Mouse (Mus musculus): ENCODE data around the gene Ripor3. TPM values are rescaled to one million over a fixed set of nuclear protein-coding genes. Genes with fewer than 3 reads are reported as not detected.

Gene Ripor3
- polyA plus RNA-seq, 3 experiments from 2014 or later, result 0.16 to 0.49 (median 0.33) TPM

- no peak for ATAC-seq
Measured at GRCm38 (mm10) chr2:168028376-168028775, 18.0 kb upstream of the Ripor3 start.

- ATAC-seq, result no peak
Measured at GRCm38 (mm10) chr2:168026467-168026866, 16.0 kb upstream of the Ripor3 start.

- no peak for ATAC-seq
Measured at GRCm38 (mm10) chr2:168025882-168026281, 15.5 kb upstream of the Ripor3 start.

- ATAC-seq, result no peak
Measured at GRCm38 (mm10) chr2:168025174-168025573, 14.8 kb upstream of the Ripor3 start.

GRCm38 (mm10) chr2:168023763-168024402, 13.5 kb upstream of the Ripor3 start:
- ATAC-seq, result no peak

GRCm38 (mm10) chr2:168019201-168019715, 8.8 kb upstream of the Ripor3 start:
- ATAC-seq, result no peak

- peak; percentile 35 for ATAC-seq
Measured at GRCm38 (mm10) chr2:168016951-168017391, 6.6 kb upstream of the Ripor3 start.

- ATAC-seq, result no peak
Measured at GRCm38 (mm10) chr2:168010893-168011292, 475 bp upstream of the Ripor3 start.

- ATAC-seq, result no peak
Measured at GRCm38 (mm10) chr2:168008132-168008531, 2.3 kb downstream of the Ripor3 start.

- no peak for ATAC-seq
Measured at GRCm38 (mm10) chr2:168006489-168006888, 3.9 kb downstream of the Ripor3 start.

- no peak for ATAC-seq
Measured at GRCm38 (mm10) chr2:168005616-168006015, 4.8 kb downstream of the Ripor3 start.

GRCm38 (mm10) chr2:168005005-168005404, 5.4 kb downstream of the Ripor3 start:
- no peak for ATAC-seq

- no peak for ATAC-seq
Measured at GRCm38 (mm10) chr2:168004369-168004768, 6.0 kb downstream of the Ripor3 start.

GRCm38 (mm10) chr2:168003431-168003830, 7.0 kb downstream of the Ripor3 start:
- no peak for ATAC-seq

- no peak for ATAC-seq
Measured at GRCm38 (mm10) chr2:168002884-168003283, 7.5 kb downstream of the Ripor3 start.

- ATAC-seq, result no peak
Measured at GRCm38 (mm10) chr2:168002188-168002587, 8.2 kb downstream of the Ripor3 start.

- ATAC-seq, result no peak
Measured at GRCm38 (mm10) chr2:167999145-167999743, 11.2 kb downstream of the Ripor3 start.

- ATAC-seq, result peak; percentile 95
Measured at GRCm38 (mm10) chr2:167997562-167997961, 12.9 kb downstream of the Ripor3 start.

GRCm38 (mm10) chr2:167996672-167997215, 13.7 kb downstream of the Ripor3 start:
- peak; percentile 33 for ATAC-seq

- no peak for ATAC-seq
Measured at GRCm38 (mm10) chr2:167995870-167996635, 14.4 kb downstream of the Ripor3 start.

- ATAC-seq, result no peak
Measured at GRCm38 (mm10) chr2:167993260-167993659, 17.2 kb downstream of the Ripor3 start.

GRCm38 (mm10) chr2:167989310-167989709, 21.1 kb downstream of the Ripor3 start:
- peak; percentile 38 for ATAC-seq

- no peak for ATAC-seq
Measured at GRCm38 (mm10) chr2:167987640-167988039, 22.8 kb downstream of the Ripor3 start.

Measured in inflammation-experienced regulatory T-cells, adult 6 months (primary cell).